Mouse (Mus musculus) brain, embryonic 14.5 days (tissue): ENCODE data around the gene Cdsn.

Experiments used
- CTCF ChIP-seq: fragments of 200-500 bp; IDR thresholded peaks from 2 replicates; pipeline ENCODE4 v1.5.1; 2012; ENCODE audit warnings: inconsistent platforms, mild to moderate bottlenecking, moderate library complexity, borderline replicate concordance; ENCODE audit not compliant: insufficient read depth, insufficient read length; ENCODE audit errors: extremely low read depth
- POLR2A ChIP-seq: fragments of 200-500 bp; IDR thresholded peaks from 2 replicates; pipeline ENCODE4 v1.6.1; 2012; ENCODE audit warnings: mild to moderate bottlenecking, inconsistent platforms, borderline replicate concordance; ENCODE audit not compliant: poor library complexity, insufficient read depth, insufficient read length, severe bottlenecking; ENCODE audit errors: extremely low read depth

- TF ChIP-seq CTCF (peak; percentile 97), POLR2A (no peak)
These were observed 32.5 kb downstream of the Cdsn start for GRCm38 (mm10) chr17:35584330-35584937.
